Mouse (Mus musculus): Measurements from ENCODE around the gene Tpd52l1. TPM values are rescaled to one million over a fixed set of nuclear protein-coding genes. Genes with fewer than 3 reads are reported as not detected.

The Tpd52l1 gene
- 15.7 and 23.6 TPM in 2 replicates for polyA plus RNA-seq (2012; rRNA removed)

DNA sequence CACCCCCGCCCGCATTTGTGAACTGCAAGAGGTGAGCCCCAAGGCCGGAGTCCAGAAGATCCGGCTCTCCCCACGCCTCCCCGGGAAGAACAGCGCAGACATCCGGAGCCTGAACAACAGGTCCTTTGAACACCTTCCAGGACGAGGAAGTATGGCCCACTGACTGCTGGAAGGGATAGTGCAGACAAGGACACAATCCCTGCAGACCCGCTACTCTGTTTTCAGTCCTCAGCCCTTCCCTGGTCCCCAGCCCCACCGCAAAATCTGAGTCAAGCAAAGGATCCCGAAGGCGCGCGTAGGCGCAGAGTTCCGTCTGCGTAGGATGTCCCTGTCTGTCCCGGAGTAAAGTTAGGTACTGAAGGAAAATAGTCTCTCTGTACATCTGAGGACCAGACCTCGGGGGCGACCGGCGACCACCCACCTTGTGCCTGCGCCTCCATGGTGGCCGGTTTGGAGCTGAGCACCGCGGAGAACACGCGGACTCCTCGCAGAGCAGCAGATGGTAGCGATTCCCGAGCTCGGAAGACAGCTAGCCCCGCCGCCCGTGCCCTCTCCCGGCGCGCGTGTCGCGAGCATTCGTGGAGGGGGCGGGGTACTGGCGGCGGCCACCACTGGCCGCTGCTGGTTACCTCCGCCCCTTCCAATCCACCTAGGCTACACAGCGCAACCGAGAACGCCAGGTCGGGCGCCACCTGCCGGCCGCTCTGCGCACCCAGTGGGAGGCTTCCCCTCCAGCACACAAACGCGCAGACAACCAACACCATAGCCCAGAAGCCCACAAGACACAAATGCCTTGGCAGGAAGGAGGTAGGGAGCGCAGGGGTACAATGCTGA, at the start of gene Tpd52l1:
TSS of gene Tpd52l1 (minus strand) at position 668 of the 834 bp plus-strand sequence.

DNA sequence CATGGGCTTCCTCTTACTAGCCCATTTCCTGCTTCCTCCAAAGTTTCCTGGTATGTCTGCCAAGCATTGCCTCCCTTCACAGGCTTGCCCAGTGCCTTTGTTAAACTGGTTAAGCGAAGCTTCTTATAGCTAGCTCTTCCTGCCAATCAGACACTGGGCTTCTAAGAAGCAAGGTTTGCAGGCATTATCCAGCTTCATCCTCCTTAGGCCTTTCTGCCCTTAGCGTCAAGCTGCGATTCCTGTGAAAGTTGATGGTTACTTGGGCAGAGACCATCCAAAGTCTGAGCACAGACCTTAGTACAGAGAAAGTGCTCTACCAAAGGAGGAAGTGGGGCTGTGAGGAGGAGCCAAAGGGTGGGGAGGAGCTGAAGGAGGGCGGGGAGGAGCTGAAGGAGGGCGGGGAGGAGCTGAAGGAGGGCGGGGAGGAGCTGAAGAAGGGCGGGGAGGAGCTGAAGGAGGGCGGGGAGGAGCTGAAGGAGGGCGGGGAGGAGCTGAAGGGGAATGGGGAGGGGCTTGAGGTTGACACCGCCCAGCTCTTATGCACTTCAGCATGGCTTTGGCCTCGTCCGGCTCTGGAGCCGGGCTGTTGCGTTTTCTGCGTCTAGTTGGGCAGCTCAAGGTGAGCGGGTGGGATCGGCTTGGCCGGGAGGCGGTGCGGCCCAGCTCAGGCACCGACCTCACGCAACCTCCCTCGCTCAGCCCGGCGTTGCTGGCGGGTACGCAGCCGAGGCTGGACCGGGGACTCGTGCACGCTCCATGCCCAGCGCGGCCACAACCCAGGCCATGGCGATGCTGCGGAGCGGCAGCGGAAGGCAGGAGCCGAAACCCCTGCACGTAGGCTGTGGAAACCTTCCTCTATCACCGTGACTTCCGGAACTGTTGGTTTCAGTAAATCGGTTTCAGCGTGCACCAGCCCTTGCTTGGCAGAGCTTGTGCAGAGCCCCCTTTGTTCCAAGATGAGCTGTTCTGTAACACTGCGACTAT, 132.6 kb downstream of the Tpd52l1 start, which contains the start of gene Hddc2:
TSS of gene Hddc2 (plus strand) at position 519 of the 984 bp plus-strand sequence.

Other genes with a start within 250 kb of the Tpd52l1 start
- 36.0 and 36.5 TPM in 2 replicates for gene Hddc2, start 132.6 kb downstream of the Tpd52l1 start, polyA plus RNA-seq (2012; rRNA removed)
- 3.7 TPM in 2 replicates for gene Rnf217, start 163.2 kb upstream of the Tpd52l1 start, polyA plus RNA-seq (2012; rRNA removed)